In genomic region chr2:84831666-84832391, GRCm38 (mm10) we compare ENCODE assay signal across 8 mouse cellular contexts. TPM values are rescaled to one million over a fixed set of nuclear protein-coding genes. Genes with fewer than 3 reads are reported as not detected.
DNase-seq lines count a peak whose midpoint lies in the region; ATAC-seq lines count a peak whose summit lies in the region.

No protein-coding gene starts in this region.

- peak; percentile 51 for ATAC-seq in megakaryocyte-erythroid progenitor cell, adult 5-6 weeks (replicated peaks; ENCODE audit: low FRiP score, low TSS enrichment, poor library complexity, severe bottlenecking)

- DNase-seq in adrenal gland, adult (ENCODE audit: inconsistent age in 2 of 2, low spot score in 1 of 2): peak; percentile 79 to 96
- peak; percentile 93 for DNase-seq in embryo, embryonic 10.5 days (ENCODE audit: low spot score)
- DNase-seq in gastrocnemius, postnatal 14 days: peak; percentile 90
- DNase-seq in induced T-regulatory cell, adult 2 months (ENCODE audit: low read depth): peak; percentile 89
- peak; percentile 72 to 92 for DNase-seq in left cerebral cortex, adult 9 months (ENCODE audit: low spot score in 2 of 2)
- peak; percentile 83 for DNase-seq in right cerebral cortex, postnatal 4 days
- DNase-seq in yolk sac, embryonic 10.5 days (ENCODE audit: low spot score): peak; percentile 74

- intact Hi-C loops in gastrocnemius, postnatal 14 days (cut with DNase I; ENCODE audit: low total_unique reads): loop anchor here (5.0 kb wide), 2 partner anchors 35 to 55 kb away; partner anchors contain the start of gene Rtn4rl2

RNA-seq across cellular contexts. Expression of gene Timm10, which starts 5.0 kb away (rescaled TPM):
- 10 to 100 TPM; 45.7 to 46.0 TPM for total RNA-seq in gastrocnemius, postnatal 14 days (2021)
- 91.6 and 94.6 TPM in 2 replicates for total RNA-seq in megakaryocyte-erythroid progenitor cell, adult 5-6 weeks (2014; fragmentation: Nextera tagmentation)
- total RNA-seq in megakaryocyte-erythroid progenitor cell, adult 5-6 weeks (2017): 48.9 and 88.0 TPM in 2 replicates

RNA-seq across cellular contexts. Expression of gene Slc43a1, which starts 6.8 kb away (rescaled TPM):
- 10 to 100 TPM in 1 of 2 experiments, 1 to 10 TPM in 1; 6.2 to 16.1 TPM for total RNA-seq in gastrocnemius, postnatal 14 days (2021)
- 96.3 and 117 TPM in 2 replicates for total RNA-seq in megakaryocyte-erythroid progenitor cell, adult 5-6 weeks (2014; fragmentation: Nextera tagmentation)
- 40.1 and 70.3 TPM in 2 replicates for total RNA-seq in megakaryocyte-erythroid progenitor cell, adult 5-6 weeks (2017)

RNA-seq across cellular contexts. Expression of gene Smtnl1, which starts 9.4 kb away (rescaled TPM):
- total RNA-seq in gastrocnemius, postnatal 14 days (2021): 100 to 1,000 TPM in 1 of 2 experiments, 10 to 100 TPM in 1; 95.9 to 120 TPM
- total RNA-seq in megakaryocyte-erythroid progenitor cell, adult 5-6 weeks (2014; fragmentation: Nextera tagmentation): not detected in 2 replicates
- not detected in 2 replicates for total RNA-seq in megakaryocyte-erythroid progenitor cell, adult 5-6 weeks (2017)

RNA-seq across cellular contexts. Expression of gene Ube2l6, which starts 33.2 kb away (rescaled TPM):
- total RNA-seq in gastrocnemius, postnatal 14 days (2021): 1 to 10 TPM; 6.1 to 7.0 TPM
- total RNA-seq in megakaryocyte-erythroid progenitor cell, adult 5-6 weeks (2014; fragmentation: Nextera tagmentation): 37.2 and 56.9 TPM in 2 replicates
- 35.3 and 56.3 TPM in 2 replicates for total RNA-seq in megakaryocyte-erythroid progenitor cell, adult 5-6 weeks (2017)

RNA-seq across cellular contexts. Expression of gene Rtn4rl2, which starts 54.7 kb away (rescaled TPM):
- total RNA-seq in gastrocnemius, postnatal 14 days (2021): under 1 TPM; 0.55 to 0.64 TPM
- total RNA-seq in megakaryocyte-erythroid progenitor cell, adult 5-6 weeks (2014; fragmentation: Nextera tagmentation): not detected in 2 replicates
- total RNA-seq in megakaryocyte-erythroid progenitor cell, adult 5-6 weeks (2017): not detected in 2 replicates

Comparison
In these comparisons a context has a peak if more than half of its experiments do, and no peak if none do; other contexts are left out.
1. Peak in every context shown above with its lines: DNase-seq and ATAC-seq.
2. RNA of gene Smtnl1, which starts 9.4 kb away (total RNA-seq): 95.9 to 120 TPM in gastrocnemius, postnatal 14 days; not detected in megakaryocyte-erythroid progenitor cell, adult 5-6 weeks; every median in the first group is over 10 times any median in the second.